Comparison of ENCODE assay signal across 9 mouse cellular contexts in the genomic region with DNA sequence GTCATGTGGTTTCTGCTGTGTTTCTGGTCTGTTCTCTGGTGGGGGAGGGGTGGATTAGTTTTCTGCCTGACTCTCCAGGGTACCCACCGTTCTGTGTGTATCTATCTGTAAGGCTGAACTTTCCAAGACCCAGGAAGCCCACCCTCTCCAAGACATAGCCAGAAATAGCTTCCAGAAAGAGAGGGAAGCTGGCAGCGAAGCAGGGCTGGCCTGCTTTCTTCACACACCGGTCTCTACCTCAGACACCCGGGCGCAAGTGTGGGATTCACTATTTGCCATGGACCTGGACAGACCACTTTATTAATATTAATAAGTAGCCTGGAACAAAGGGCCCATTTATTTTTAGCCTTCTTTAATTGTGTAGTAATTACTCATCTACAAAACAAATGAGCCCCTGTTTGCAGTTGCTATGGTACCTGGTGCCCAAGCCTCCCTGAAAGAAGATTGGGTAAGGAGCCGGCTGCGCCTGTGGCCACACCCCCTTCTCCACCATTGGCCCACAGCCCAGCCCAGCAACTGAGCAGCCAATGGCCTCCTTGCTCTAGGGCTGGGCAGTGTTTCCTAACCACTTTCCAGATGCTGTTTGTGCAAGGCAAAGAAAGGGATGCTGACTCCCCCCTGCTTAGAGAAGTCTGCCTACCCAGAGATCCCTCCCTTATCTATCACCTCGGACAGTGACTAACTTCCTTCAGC.
DNase-seq lines count a peak whose midpoint lies in the region; ATAC-seq and TF ChIP-seq lines count a peak whose summit lies in the region.
"Had no signal": no experiment of that assay in that cellular context is flagged by ENCODE, and none has a peak within 500 bp of the region (broad histone marks: within the 10 kb centered on the region; RNA-seq: fewer than 3 reads in every experiment).

No protein-coding gene starts in this region.

- H3K27me3 ChIP-seq in intestine, embryonic 14.5 days (replicated peaks; ENCODE audit: control insufficient read depth, insufficient read depth, low read length), result no peaks in the 10 kb centered on the region
- H3K27me3 ChIP-seq in stomach, embryonic 15.5 days (replicated peaks), result no peaks in the 10 kb centered on the region

- ATAC-seq in intestine, embryonic 14.5 days (replicated peaks; ENCODE audit: low FRiP score, low TSS enrichment, low read depth), result peak; percentile 86
- ATAC-seq in megakaryocyte progenitor cell, adult 5-6 weeks (replicated peaks; ENCODE audit: poor library complexity), result peak; percentile 87
- ATAC-seq in stomach, embryonic 15.5 days (ENCODE audit: insufficient read depth, low FRiP score, low read depth), result peak; percentile 86

- TF ChIP-seq POLR2A in cortical plate, adult 2 months (IDR thresholded peaks at IDR 0.05; ENCODE audit: extremely low read depth, insufficient read depth, low read length), result no peak

- 0 out of 2 replicates have a peak, but pooled peaks cover 5% of the 10 kb centered on the region for H3K36me3 ChIP-seq in intestine, embryonic 14.5 days (ENCODE audit: control insufficient read depth, insufficient read depth, low read length)
- H3K36me3 ChIP-seq in stomach, embryonic 15.5 days, result no peaks in the 10 kb centered on the region

- H3K4me2 ChIP-seq in intestine, embryonic 14.5 days (ENCODE audit: low read length), result no peak overlapping the region
- H3K4me2 ChIP-seq in stomach, embryonic 15.5 days, result no peak overlapping the region

- H3K4me3 ChIP-seq in cortical plate, adult 2 months (ENCODE audit: insufficient read depth, low read length), result no peak overlapping the region
- H3K4me3 ChIP-seq in intestine, embryonic 14.5 days (ENCODE audit: low read depth, low read length), result no peak overlapping the region
- no peak overlapping the region for H3K4me3 ChIP-seq in stomach, embryonic 15.5 days (replicated peaks)
- H3K4me3 ChIP-seq: erythroblast, embryonic 14.5 days had no signal

- DNase-seq in adrenal gland, adult 8-10 months, result peak; percentile 69
- peak; percentile 57 to 70 for DNase-seq in frontal cortex, postnatal 36 days (ENCODE audit: low spot score in 2 of 2)
- DNase-seq in intestine, embryonic 14.5 days (ENCODE audit: low spot score), result peak; percentile 70
- DNase-seq in left cerebral cortex, postnatal 36 days (ENCODE audit: low spot score in 2 of 2), result peak; percentile 51 to 57
- no peak for DNase-seq in urinary bladder, adult 2 months (ENCODE audit: low spot score)

- 0 out of 2 replicates have a peak overlapping the region, but pooled peaks have one; percentile 10 for H3K27ac ChIP-seq in cortical plate, adult 2 months (ENCODE audit: insufficient read depth, low read length)
- H3K27ac ChIP-seq in intestine, embryonic 14.5 days (ENCODE audit: low read depth), result peak overlapping the region; percentile 66
- no peak overlapping the region for H3K27ac ChIP-seq in stomach, embryonic 15.5 days

- H3K9ac ChIP-seq in intestine, embryonic 14.5 days (ENCODE audit: low read length), result no peak overlapping the region
- H3K9ac ChIP-seq in stomach, embryonic 15.5 days, result no peak overlapping the region

- intact Hi-C loops in left cerebral cortex, postnatal 36 days (cut with DNase I), result no loop called here

- WGBS in intestine, embryonic 14.5 days, result 52% methylated on average over 8 of the region's 8 CpGs
- WGBS in stomach, embryonic 15.5 days, result 52% methylated on average over 8 of the region's 8 CpGs

- H3K9me3 ChIP-seq in intestine, embryonic 14.5 days (ENCODE audit: control insufficient read depth, low read length), result no peaks in the 10 kb centered on the region
- H3K9me3 ChIP-seq in stomach, embryonic 15.5 days, result no peaks in the 10 kb centered on the region

- H3K4me1 ChIP-seq in cortical plate, adult 2 months (ENCODE audit: control insufficient read depth, insufficient read depth, low read length), result 0 out of 2 replicates have a peak, but pooled peaks cover 2% of the 10 kb centered on the region
- no peaks in the 10 kb centered on the region for H3K4me1 ChIP-seq in intestine, embryonic 14.5 days (replicated peaks; ENCODE audit: control insufficient read depth, insufficient read depth, low read length)
- H3K4me1 ChIP-seq in stomach, embryonic 15.5 days, result no peaks in the 10 kb centered on the region

- TF ChIP-seq CTCF in cortical plate, adult 2 months (IDR thresholded peaks at IDR 0.05; ENCODE audit: extremely low read depth, insufficient read depth, low read length), result no peak
